Mouse (Mus musculus) erythroblast, embryonic 14.5 days (primary cell): ENCODE results near the gene Myl6.

Source experiments
- GATA1 ChIP-seq: IDR thresholded peaks from 2 replicates; pipeline ENCODE4 v1.6.1; 2012; ENCODE audit warnings: low read length, inconsistent platforms, mixed read lengths
- TAL1 ChIP-seq: IDR thresholded peaks from 3 replicates; pipeline ENCODE4 v1.6.1; 2012; ENCODE audit warnings: low read length, inconsistent platforms, mixed read lengths

GRCm38 (mm10) chr10:128451014-128451413 lies 42.9 kb downstream of the Myl6 start:
- TF ChIP-seq TAL1 (no peak), GATA1 (no peak)
